Mouse (Mus musculus): ENCODE results near the gene Fnip1. TPM values are rescaled to one million over a fixed set of nuclear protein-coding genes. Genes with fewer than 3 reads are reported as not detected.

Gene Fnip1
- 13.6 and 20.0 TPM in 2 replicates for total RNA-seq (2014; fragmentation: Nextera tagmentation)
- total RNA-seq (2017), result 18.2 and 25.4 TPM in 2 replicates

GRCm38 (mm10) chr11:54437823-54438337, at the start of gene Fnip1:
Gene Fnip1, plus strand, starts transcription at chr11:54438199.
- peak; percentile 88 for ATAC-seq (replicated peaks; ENCODE audit: low FRiP score, low TSS enrichment, poor library complexity, severe bottlenecking)

GRCm38 (mm10) chr11:54390386-54390785, 47.6 kb upstream of the Fnip1 start:
- ATAC-seq (replicated peaks; ENCODE audit: low FRiP score, low TSS enrichment, poor library complexity, severe bottlenecking), result no peak

- no peak for ATAC-seq (replicated peaks; ENCODE audit: low FRiP score, low TSS enrichment, poor library complexity, severe bottlenecking)
Measured at GRCm38 (mm10) chr11:54391326-54391725, 46.7 kb upstream of the Fnip1 start.

GRCm38 (mm10) chr11:54396686-54397085, 41.3 kb upstream of the Fnip1 start:
- no peak for ATAC-seq (replicated peaks; ENCODE audit: low FRiP score, low TSS enrichment, poor library complexity, severe bottlenecking)

GRCm38 (mm10) chr11:54398058-54398457, 39.9 kb upstream of the Fnip1 start:
- peak; percentile 71 for ATAC-seq (replicated peaks; ENCODE audit: low FRiP score, low TSS enrichment, poor library complexity, severe bottlenecking)

GRCm38 (mm10) chr11:54400803-54401202, 37.2 kb upstream of the Fnip1 start:
- ATAC-seq (replicated peaks; ENCODE audit: low FRiP score, low TSS enrichment, poor library complexity, severe bottlenecking), result 0 out of 2 replicates have a peak, but pooled peaks have one; percentile 57

GRCm38 (mm10) chr11:54404885-54405284, 33.1 kb upstream of the Fnip1 start:
- no peak for ATAC-seq (replicated peaks; ENCODE audit: low FRiP score, low TSS enrichment, poor library complexity, severe bottlenecking)

GRCm38 (mm10) chr11:54406930-54407546, 31.0 kb upstream of the Fnip1 start:
- ATAC-seq (replicated peaks; ENCODE audit: low FRiP score, low TSS enrichment, poor library complexity, severe bottlenecking), result no peak

- ATAC-seq (replicated peaks; ENCODE audit: low FRiP score, low TSS enrichment, poor library complexity, severe bottlenecking), result no peak
Measured at GRCm38 (mm10) chr11:54410612-54411011, 27.4 kb upstream of the Fnip1 start.

GRCm38 (mm10) chr11:54413017-54413416, 25.0 kb upstream of the Fnip1 start:
- peak; percentile 83; the same call in 1 of the 2 replicates for ATAC-seq (replicated peaks; ENCODE audit: low FRiP score, low TSS enrichment, poor library complexity, severe bottlenecking)

GRCm38 (mm10) chr11:54423007-54423406, 15.0 kb upstream of the Fnip1 start:
- ATAC-seq (replicated peaks; ENCODE audit: low FRiP score, low TSS enrichment, poor library complexity, severe bottlenecking), result no peak

GRCm38 (mm10) chr11:54426267-54426666, 11.7 kb upstream of the Fnip1 start:
- ATAC-seq (replicated peaks; ENCODE audit: low FRiP score, low TSS enrichment, poor library complexity, severe bottlenecking), result no peak

GRCm38 (mm10) chr11:54427138-54427537, 10.9 kb upstream of the Fnip1 start:
- no peak for ATAC-seq (replicated peaks; ENCODE audit: low FRiP score, low TSS enrichment, poor library complexity, severe bottlenecking)

- no peak for ATAC-seq (replicated peaks; ENCODE audit: low FRiP score, low TSS enrichment, poor library complexity, severe bottlenecking)
Measured at GRCm38 (mm10) chr11:54427695-54428352, 10.2 kb upstream of the Fnip1 start.

- no peak for ATAC-seq (replicated peaks; ENCODE audit: low FRiP score, low TSS enrichment, poor library complexity, severe bottlenecking)
Measured at GRCm38 (mm10) chr11:54429224-54429623, 8.8 kb upstream of the Fnip1 start.

GRCm38 (mm10) chr11:54435797-54436196, 2.2 kb upstream of the Fnip1 start:
- no peak for ATAC-seq (replicated peaks; ENCODE audit: low FRiP score, low TSS enrichment, poor library complexity, severe bottlenecking)

- no peak for ATAC-seq (replicated peaks; ENCODE audit: low FRiP score, low TSS enrichment, poor library complexity, severe bottlenecking)
Measured at GRCm38 (mm10) chr11:54437310-54437822, 633 bp upstream of the Fnip1 start.

GRCm38 (mm10) chr11:54438366-54438781, 375 bp downstream of the Fnip1 start:
- ATAC-seq (replicated peaks; ENCODE audit: low FRiP score, low TSS enrichment, poor library complexity, severe bottlenecking), result peak; percentile 48

- ATAC-seq (replicated peaks; ENCODE audit: low FRiP score, low TSS enrichment, poor library complexity, severe bottlenecking), result no peak
Measured at GRCm38 (mm10) chr11:54438991-54439690, 1.1 kb downstream of the Fnip1 start.

GRCm38 (mm10) chr11:54439691-54440029, 1.7 kb downstream of the Fnip1 start:
- no peak for ATAC-seq (replicated peaks; ENCODE audit: low FRiP score, low TSS enrichment, poor library complexity, severe bottlenecking)

Measured in megakaryocyte-erythroid progenitor cell, adult 5-6 weeks (primary cell).